Mouse (Mus musculus): ENCODE data around the gene Nsd1.
A peak's percentile ranks its signal among the peaks of the same experiment; 100 is the strongest.

Nsd1 gene

GRCm38 (mm10) chr13:55255052-55255652, 45.6 kb downstream of the Nsd1 start:
- no peak for DNase-seq (ENCODE audit: low spot score)

GRCm38 (mm10) chr13:55258651-55259050, 49.1 kb downstream of the Nsd1 start:
- no peak for DNase-seq (ENCODE audit: low spot score)

- DNase-seq (ENCODE audit: low spot score) = no peak
These were observed 51.9 kb downstream of the Nsd1 start for GRCm38 (mm10) chr13:55261521-55261920.

- no peak for DNase-seq (ENCODE audit: low spot score)
These were observed 52.5 kb downstream of the Nsd1 start for GRCm38 (mm10) chr13:55262096-55262495.

- no peak for DNase-seq (ENCODE audit: low spot score)
These were observed 67.6 kb downstream of the Nsd1 start for GRCm38 (mm10) chr13:55277203-55277602.

GRCm38 (mm10) chr13:55277646-55278045, 68.1 kb downstream of the Nsd1 start:
- no peak for DNase-seq (ENCODE audit: low spot score)

GRCm38 (mm10) chr13:55288854-55289253, 79.3 kb downstream of the Nsd1 start:
- no peak for DNase-seq (ENCODE audit: low spot score)

- DNase-seq (ENCODE audit: low spot score) = no peak
These were observed 87.2 kb downstream of the Nsd1 start for GRCm38 (mm10) chr13:55296760-55297159.

GRCm38 (mm10) chr13:55300913-55301312, 91.3 kb downstream of the Nsd1 start:
- no peak for DNase-seq (ENCODE audit: low spot score)

- DNase-seq (ENCODE audit: low spot score) = no peak
These were observed 102.5 kb downstream of the Nsd1 start for GRCm38 (mm10) chr13:55312028-55312630.

GRCm38 (mm10) chr13:55313051-55313450, 103.5 kb downstream of the Nsd1 start:
- DNase-seq (ENCODE audit: low spot score) = no peak

GRCm38 (mm10) chr13:55314891-55315412, 105.4 kb downstream of the Nsd1 start:
- DNase-seq (ENCODE audit: low spot score) = no peak

- DNase-seq (ENCODE audit: low spot score) = no peak
These were observed 108.8 kb downstream of the Nsd1 start for GRCm38 (mm10) chr13:55318351-55318750.

- no peak for DNase-seq (ENCODE audit: low spot score)
These were observed 110.5 kb downstream of the Nsd1 start, which contains the start of gene Prelid1 for GRCm38 (mm10) chr13:55319931-55320533. Prelid1 (plus strand) TSS chr13:55320500.

- DNase-seq (ENCODE audit: low spot score) = peak; percentile 95
These were observed 112.0 kb downstream of the Nsd1 start, which contains the start of gene Rab24 for GRCm38 (mm10) chr13:55321434-55322129. Rab24 (minus strand) TSS chr13:55321946.

- peak; percentile 77 for DNase-seq (ENCODE audit: low spot score)
These were observed 112.7 kb downstream of the Nsd1 start for GRCm38 (mm10) chr13:55322130-55322825.

GRCm38 (mm10) chr13:55325596-55325995, 116.0 kb downstream of the Nsd1 start:
- no peak for DNase-seq (ENCODE audit: low spot score)

- no peak for DNase-seq (ENCODE audit: low spot score)
These were observed 117.6 kb downstream of the Nsd1 start for GRCm38 (mm10) chr13:55327169-55327568.

- DNase-seq (ENCODE audit: low spot score) = peak; percentile 85
These were observed 118.1 kb downstream of the Nsd1 start for GRCm38 (mm10) chr13:55327633-55328032.

- DNase-seq (ENCODE audit: low spot score) = no peak
These were observed 118.6 kb downstream of the Nsd1 start for GRCm38 (mm10) chr13:55328171-55328570.

GRCm38 (mm10) chr13:55328641-55329040, 119.1 kb downstream of the Nsd1 start:
- no peak for DNase-seq (ENCODE audit: low spot score)

- DNase-seq (ENCODE audit: low spot score) = no peak
These were observed 119.6 kb downstream of the Nsd1 start for GRCm38 (mm10) chr13:55329109-55329682.

Measured in embryo, embryonic 10 days (tissue).